Mouse (Mus musculus) heart, postnatal 10 days (tissue): ENCODE measurements around the gene Baiap2l2. TPM values are rescaled to one million over a fixed set of nuclear protein-coding genes. Genes with fewer than 3 reads are reported as not detected.

Experiments used
- DNase-seq, 2 experiments: peaks; one replicate each; pipeline ENCODE4 v3.0.0; 2021
- intact Hi-C: fragments of 180-260 bp; cut with DNase I; formaldehyde crosslinking; loops from one replicate; pipeline ENCODE4 v1.15.1; 2025
- total RNA-seq, 2 experiments: library from RNA; stranded (reverse); gene quantifications; 2 replicates each; pipeline ENCODE4 v1.2.3; 2021

Baiap2l2 gene
- under 1 TPM in 1 of 2 experiments, not detected in 1; 0.62 TPM for total RNA-seq

- no peak for DNase-seq
- intact Hi-C loops = no loop called here
These were observed at the start of gene Baiap2l2 for GRCm38 (mm10) chr15:79285399-79285798. Gene Baiap2l2 (minus strand): TSS chr15:79285537.

- intact Hi-C loops = no loop called here
- no peak for DNase-seq
These were observed 48.1 kb upstream of the Baiap2l2 start for GRCm38 (mm10) chr15:79333409-79333808.

DNA sequence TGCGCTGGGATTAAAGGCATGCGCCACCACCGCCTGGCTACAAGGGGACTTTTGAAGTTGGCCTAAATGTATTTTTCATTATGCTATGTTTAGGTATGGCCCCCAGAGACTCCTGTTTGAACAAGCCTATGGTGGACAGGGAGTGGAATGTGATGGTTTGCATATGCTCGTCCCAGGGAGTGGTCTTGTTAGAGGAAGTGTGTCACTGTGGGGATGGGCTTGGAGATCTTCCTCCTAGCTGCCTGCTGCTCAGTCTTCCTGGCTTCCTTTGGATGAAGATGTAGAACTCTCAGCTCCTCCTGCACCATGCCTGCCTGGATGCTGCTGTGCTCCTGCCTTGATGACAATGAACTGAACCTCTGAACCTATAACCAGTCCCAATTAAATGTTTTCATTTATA is 45.2 kb upstream of the Baiap2l2 start:
- intact Hi-C loops = no loop called here
- DNase-seq = no peak

- intact Hi-C loops = no loop called here
- DNase-seq = no peak
These were observed 44.6 kb upstream of the Baiap2l2 start for GRCm38 (mm10) chr15:79329979-79330363.

- no peak for DNase-seq
- intact Hi-C loops = no loop called here
These were observed 44.1 kb upstream of the Baiap2l2 start for GRCm38 (mm10) chr15:79329346-79329978.

DNA sequence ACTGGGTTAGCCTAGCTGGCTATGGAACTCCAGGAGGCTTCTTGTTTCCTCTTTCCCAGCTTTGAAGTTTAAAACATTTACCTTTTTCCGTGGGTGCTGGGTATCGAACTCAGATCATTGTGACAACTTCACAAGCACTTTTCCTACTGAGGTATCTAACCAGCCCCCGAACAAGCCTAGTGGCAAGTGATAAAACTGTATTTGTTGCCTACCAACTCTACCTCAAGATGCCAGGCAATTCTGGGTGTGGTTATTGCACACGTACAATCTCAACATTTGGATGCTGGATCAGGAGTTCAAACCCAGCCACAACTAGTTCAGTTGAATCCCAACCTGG is 43.6 kb upstream of the Baiap2l2 start:
- intact Hi-C loops = no loop called here
- no peak for DNase-seq

DNA sequence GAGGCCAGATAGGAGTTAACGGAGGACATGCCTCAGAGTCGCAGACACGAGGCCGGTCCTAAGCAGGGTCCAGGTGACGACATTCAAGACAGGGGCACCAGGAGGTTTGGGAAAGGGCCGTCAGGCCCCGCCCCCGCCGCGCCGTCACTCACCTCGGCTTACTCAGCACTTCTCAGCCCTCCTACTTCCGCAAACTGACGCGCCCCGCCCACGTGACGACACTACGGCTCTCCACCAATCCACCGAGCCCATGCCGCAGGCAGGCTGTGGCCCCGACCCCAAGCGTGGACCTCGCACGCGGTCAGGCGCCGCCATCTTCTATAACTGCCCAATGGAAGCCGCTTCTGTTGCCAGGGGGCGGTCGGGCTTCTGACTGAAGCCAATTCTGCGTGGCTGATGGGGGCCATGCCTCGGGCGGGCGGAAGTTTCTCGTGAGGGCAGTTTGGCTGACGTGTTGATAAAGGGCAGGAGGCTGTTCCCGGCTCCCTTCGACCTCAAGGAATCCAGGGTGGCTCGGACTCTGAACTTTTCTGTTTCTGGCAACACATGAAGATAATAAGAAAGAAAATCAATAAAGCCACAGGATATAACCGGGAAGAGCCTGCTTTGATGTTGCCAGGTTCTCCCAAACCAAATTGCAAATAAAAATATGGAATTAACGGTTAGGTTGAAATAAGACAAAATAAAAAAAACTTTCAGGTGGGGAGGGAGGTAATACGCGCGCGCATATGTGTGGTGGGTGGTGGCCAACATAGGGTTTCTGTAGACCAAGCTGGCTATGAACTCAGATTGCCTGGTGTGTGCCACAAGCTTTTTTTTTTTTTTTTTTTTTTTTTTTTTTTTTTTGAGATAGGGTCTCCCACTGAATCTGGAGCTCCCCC is 43.0 kb upstream of the Baiap2l2 start, which contains the start of gene Pla2g6:
Pla2g6 (minus strand) TSS at position 333 of the 881 bp plus-strand sequence.
- peak; percentile 99 for DNase-seq
- intact Hi-C loops = no loop called here

- peak; percentile 38 to 53 for DNase-seq
- intact Hi-C loops = no loop called here
These were observed 41.9 kb upstream of the Baiap2l2 start for GRCm38 (mm10) chr15:79326971-79327961.

DNA sequence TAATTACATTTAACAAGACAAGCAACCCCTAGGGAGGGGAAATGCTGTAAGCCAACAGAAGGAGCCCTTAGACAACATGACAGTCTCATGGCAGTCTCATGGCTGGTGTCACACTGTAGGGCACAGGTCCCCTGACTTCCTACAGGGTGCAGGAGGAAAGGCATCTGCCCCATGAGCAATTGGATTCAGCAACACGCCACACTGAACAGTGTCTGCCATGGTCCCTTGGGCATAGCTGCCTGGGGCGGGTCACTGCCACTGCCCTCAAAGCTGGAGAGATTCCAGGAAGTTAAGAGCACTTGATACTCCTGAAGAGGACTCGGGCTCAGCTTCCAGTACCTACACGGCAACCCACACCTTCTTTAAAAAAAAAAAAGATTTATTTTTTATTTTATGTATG is 40.9 kb upstream of the Baiap2l2 start:
- DNase-seq = no peak
- intact Hi-C loops = no loop called here

DNA sequence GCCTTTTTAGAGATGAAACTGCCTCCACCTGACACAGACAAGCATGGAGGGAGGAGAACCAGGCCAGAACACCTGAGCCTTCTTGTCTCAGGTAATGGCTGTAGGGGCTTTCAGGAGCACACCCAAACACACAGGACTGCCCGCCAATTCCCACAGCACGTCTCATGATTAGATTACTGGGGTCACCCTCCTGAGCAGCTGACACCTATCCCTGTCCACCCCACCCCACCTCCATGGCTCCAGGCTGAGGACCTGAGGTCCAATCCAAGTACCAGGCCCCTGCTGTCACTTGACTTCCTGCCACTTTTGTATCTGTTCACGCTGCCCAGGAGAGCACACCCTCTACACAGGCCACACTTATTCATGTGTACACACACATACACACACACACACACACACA is 40.4 kb upstream of the Baiap2l2 start:
- no peak for DNase-seq
- intact Hi-C loops = no loop called here

GRCm38 (mm10) chr15:79324373-79324772 is 39.0 kb upstream of the Baiap2l2 start:
- no peak for DNase-seq
- intact Hi-C loops = no loop called here

DNA sequence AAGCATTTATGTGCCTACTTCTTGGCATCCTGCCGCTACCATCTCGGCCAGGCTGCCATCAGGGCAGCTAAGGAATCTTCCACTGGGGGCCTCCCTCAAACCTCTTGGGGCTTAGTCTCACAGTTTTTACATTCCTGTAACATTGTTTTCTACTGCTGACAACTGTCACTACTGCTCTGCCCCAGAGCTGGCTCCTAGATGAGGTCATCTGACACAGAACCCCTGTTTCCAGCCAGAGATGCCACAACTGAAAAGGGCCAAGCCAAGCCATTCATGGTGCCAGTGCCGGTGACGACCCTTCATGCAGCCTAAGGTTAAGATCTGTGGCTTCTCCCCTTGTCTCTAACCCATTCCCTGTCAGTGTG is 38.4 kb upstream of the Baiap2l2 start:
- intact Hi-C loops = no loop called here
- no peak for DNase-seq

- DNase-seq = peak; percentile 88
- intact Hi-C loops = no loop called here
These were observed 37.9 kb upstream of the Baiap2l2 start for GRCm38 (mm10) chr15:79322991-79323790.

- no peak for DNase-seq
- intact Hi-C loops = no loop called here
These were observed 37.1 kb upstream of the Baiap2l2 start for GRCm38 (mm10) chr15:79322281-79322990.

- DNase-seq = no peak
- intact Hi-C loops = no loop called here
These were observed 36.4 kb upstream of the Baiap2l2 start for GRCm38 (mm10) chr15:79321733-79322190.

GRCm38 (mm10) chr15:79313848-79314369 is 28.6 kb upstream of the Baiap2l2 start:
- intact Hi-C loops = no loop called here
- no peak for DNase-seq

DNA sequence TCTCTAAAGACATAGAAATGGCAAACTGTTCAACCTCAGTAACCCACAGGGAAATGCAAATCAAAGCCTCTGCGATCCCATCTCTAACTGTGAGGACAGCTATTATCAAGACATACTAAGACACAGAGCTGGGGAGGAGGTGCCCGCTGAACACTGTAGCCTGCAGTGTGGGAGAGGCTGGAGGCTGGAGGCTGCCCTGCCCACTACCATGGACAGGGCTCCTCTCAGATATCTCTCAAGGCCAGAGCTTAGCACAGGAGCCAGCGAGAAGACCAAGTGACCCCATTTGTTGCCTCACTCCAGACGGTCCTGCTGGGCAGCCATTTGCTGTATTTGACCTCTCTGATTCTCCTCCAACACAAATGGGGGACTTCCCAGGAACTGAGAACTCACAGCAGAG is 22.5 kb upstream of the Baiap2l2 start:
- no peak for DNase-seq
- intact Hi-C loops = no loop called here

DNA sequence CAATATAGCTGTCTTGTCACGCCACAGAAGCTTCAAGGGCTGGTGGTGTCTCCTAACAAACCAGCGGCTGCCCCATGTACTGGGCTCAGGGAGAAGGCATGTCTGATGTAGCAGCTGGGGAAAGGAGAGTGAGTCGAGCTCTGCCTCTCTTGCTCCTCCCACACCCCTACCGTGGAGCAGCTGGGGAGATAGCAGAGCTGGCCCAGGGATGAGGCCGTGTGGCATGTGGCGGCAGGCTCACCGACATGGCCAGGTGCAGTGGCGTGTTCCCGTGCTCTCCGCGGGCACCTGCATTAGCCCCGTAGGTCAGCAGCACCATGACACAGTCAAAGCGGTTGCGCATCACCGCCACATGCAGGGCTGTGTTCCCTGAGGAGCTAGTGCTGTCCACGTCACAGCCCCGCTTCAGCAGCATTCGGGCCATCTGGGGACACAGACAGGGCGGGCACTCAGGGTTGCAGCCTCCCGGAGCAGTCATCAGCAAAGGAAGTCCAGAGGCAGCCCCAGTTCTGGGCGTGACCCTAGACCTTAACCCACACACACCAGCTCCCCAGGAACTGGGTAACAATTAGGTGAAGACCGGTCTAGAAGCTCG is 20.8 kb upstream of the Baiap2l2 start:
- DNase-seq = peak in 1 of 2 experiments; percentile 25

DNA sequence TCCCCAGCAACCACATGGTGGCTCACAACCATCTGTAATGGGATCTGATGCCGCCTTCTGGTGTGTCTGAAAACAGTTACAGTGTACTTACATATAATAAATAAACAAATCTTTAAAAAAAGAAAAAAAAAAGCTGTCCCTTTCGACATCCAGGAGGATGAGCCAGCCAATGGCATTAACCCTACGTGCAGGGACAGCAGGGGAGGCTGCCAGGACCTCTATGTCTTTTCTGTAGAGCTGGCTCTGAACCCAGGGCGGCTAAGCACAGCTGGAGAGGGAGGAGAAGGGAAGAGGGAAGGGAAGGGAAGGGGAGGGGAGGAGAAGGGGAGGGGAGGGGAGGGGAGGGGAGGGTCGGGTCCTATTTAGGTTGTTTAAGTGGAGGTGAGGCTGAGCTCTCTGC is 19.5 kb upstream of the Baiap2l2 start:
- DNase-seq = no peak
- intact Hi-C loops = no loop called here

More for the DNA sequence above, 20.8 kb upstream of the Baiap2l2 start:
- intact Hi-C loops = no loop called here
